Mouse (Mus musculus): ENCODE results near the gene Rhag. TPM values are rescaled to one million over a fixed set of nuclear protein-coding genes. Genes with fewer than 3 reads are reported as not detected.

Rhag gene
- polyA plus RNA-seq (2015; fragmentation: Nextera tagmentation; extraction: Ambion mirVana): 1.3 and 2.6 TPM in 2 replicates

GRCm38 (mm10) chr17:40810934-40811333, at the start of gene Rhag:
Gene Rhag (plus strand): TSS chr17:40811126.
- Histone ChIP-seq H3K27ac (no peak within 1 kb of the TSS), H3K4me2 (no peak within 1 kb of the TSS), H3K9me3 (replicated peaks) (no peaks in the 10 kb centered on the region), H3K36me3 (no peaks in the 10 kb centered on the region), H3K9ac (no peak within 1 kb of the TSS), H3K27me3 (no peaks in the 10 kb centered on the region), H3K4me1 (replicated peaks) (no peaks in the 10 kb centered on the region), H3K4me3 (no peak within 1 kb of the TSS)
- ATAC-seq (replicated peaks; ENCODE audit: insufficient number of reproducible peaks, insufficient read depth, low FRiP score, low read depth): no peak
- 40% methylated on average over 1 of the region's 1 CpGs for WGBS

- Histone ChIP-seq H3K27ac (no peak overlapping the region), H3K9me3 (replicated peaks) (no peaks in the 10 kb centered on the region), H3K9ac (no peak overlapping the region), H3K4me3 (no peak overlapping the region), H3K27me3 (no peaks in the 10 kb centered on the region), H3K4me1 (replicated peaks) (no peaks in the 10 kb centered on the region), H3K36me3 (no peaks in the 10 kb centered on the region), H3K4me2 (no peak overlapping the region)
- WGBS: 64% methylated on average over 4 of the region's 4 CpGs
- no peak for ATAC-seq (replicated peaks; ENCODE audit: insufficient number of reproducible peaks, insufficient read depth, low FRiP score, low read depth)
Observed at GRCm38 (mm10) chr17:40763662-40764061, 47.3 kb upstream of the Rhag start.

GRCm38 (mm10) chr17:40767120-40767519, 43.8 kb upstream of the Rhag start:
- Histone ChIP-seq H3K9ac (no peak overlapping the region), H3K27ac (no peak overlapping the region), H3K36me3 (no peaks in the 10 kb centered on the region), H3K9me3 (replicated peaks) (no peaks in the 10 kb centered on the region), H3K4me3 (no peak overlapping the region), H3K27me3 (no peaks in the 10 kb centered on the region), H3K4me1 (replicated peaks) (no peaks in the 10 kb centered on the region), H3K4me2 (no peak overlapping the region)
- no peak for ATAC-seq (replicated peaks; ENCODE audit: insufficient number of reproducible peaks, insufficient read depth, low FRiP score, low read depth)
- 56% methylated on average over 1 of the region's 1 CpGs for WGBS

GRCm38 (mm10) chr17:40789877-40790276, 21.0 kb upstream of the Rhag start:
- H3K36me3 ChIP-seq: no peaks in the 10 kb centered on the region
- H3K27me3 ChIP-seq: no peaks in the 10 kb centered on the region

GRCm38 (mm10) chr17:40793921-40794854, 16.7 kb upstream of the Rhag start:
- Histone ChIP-seq H3K9me3 (replicated peaks) (no peaks in the 10 kb centered on the region), H3K4me2 (no peak overlapping the region), H3K9ac (no peak overlapping the region), H3K4me3 (no peak overlapping the region), H3K4me1 (replicated peaks) (no peaks in the 10 kb centered on the region), H3K36me3 (no peaks in the 10 kb centered on the region), H3K27ac (no peak overlapping the region), H3K27me3 (no peaks in the 10 kb centered on the region)
- ATAC-seq (replicated peaks; ENCODE audit: insufficient number of reproducible peaks, insufficient read depth, low FRiP score, low read depth): no peak
- 46% methylated on average over 20 of the region's 20 CpGs for WGBS

More at GRCm38 (mm10) chr17:40789877-40790276, 21.0 kb upstream of the Rhag start:
- no peaks in the 10 kb centered on the region for H3K4me1 ChIP-seq (replicated peaks)
- no peak overlapping the region for H3K9ac ChIP-seq
- no peak overlapping the region for H3K4me3 ChIP-seq
- no peaks in the 10 kb centered on the region for H3K9me3 ChIP-seq (replicated peaks)
- no peak overlapping the region for H3K27ac ChIP-seq
- ATAC-seq (replicated peaks; ENCODE audit: insufficient number of reproducible peaks, insufficient read depth, low FRiP score, low read depth): no peak
- H3K4me2 ChIP-seq: no peak overlapping the region

- no peaks in the 10 kb centered on the region for H3K9me3 ChIP-seq (replicated peaks)
- H3K27ac ChIP-seq: no peak overlapping the region
- H3K4me1 ChIP-seq (replicated peaks): no peaks in the 10 kb centered on the region
- WGBS: 83% methylated on average over 3 of the region's 3 CpGs
- H3K9ac ChIP-seq: no peak overlapping the region
- ATAC-seq (replicated peaks; ENCODE audit: insufficient number of reproducible peaks, insufficient read depth, low FRiP score, low read depth): no peak
- no peak overlapping the region for H3K4me3 ChIP-seq
- no peaks in the 10 kb centered on the region for H3K27me3 ChIP-seq
- H3K4me2 ChIP-seq: no peak overlapping the region
- H3K36me3 ChIP-seq: no peaks in the 10 kb centered on the region
Observed at GRCm38 (mm10) chr17:40802707-40803340, 8.1 kb upstream of the Rhag start.

GRCm38 (mm10) chr17:40806550-40806949, 4.4 kb upstream of the Rhag start:
- ATAC-seq (replicated peaks; ENCODE audit: insufficient number of reproducible peaks, insufficient read depth, low FRiP score, low read depth): no peak
- no peak overlapping the region for H3K9ac ChIP-seq
- H3K9me3 ChIP-seq (replicated peaks): no peaks in the 10 kb centered on the region
- H3K4me2 ChIP-seq: no peak overlapping the region
- no peaks in the 10 kb centered on the region for H3K4me1 ChIP-seq (replicated peaks)
- no peaks in the 10 kb centered on the region for H3K27me3 ChIP-seq
- no peaks in the 10 kb centered on the region for H3K36me3 ChIP-seq
- no peak overlapping the region for H3K27ac ChIP-seq
- 12% methylated on average over 3 of the region's 3 CpGs for WGBS
- no peak overlapping the region for H3K4me3 ChIP-seq

- Histone ChIP-seq H3K4me2 (no peak within 1 kb of the TSS), H3K9ac (no peak within 1 kb of the TSS), H3K27me3 (no peaks in the 10 kb centered on the region), H3K36me3 (no peaks in the 10 kb centered on the region), H3K27ac (no peak within 1 kb of the TSS), H3K9me3 (replicated peaks) (no peaks in the 10 kb centered on the region), H3K4me3 (no peak within 1 kb of the TSS), H3K4me1 (replicated peaks) (no peaks in the 10 kb centered on the region)
- 45% methylated on average over 2 of the region's 2 CpGs for WGBS
- ATAC-seq (replicated peaks; ENCODE audit: insufficient number of reproducible peaks, insufficient read depth, low FRiP score, low read depth): no peak
Observed at GRCm38 (mm10) chr17:40806953-40807572, 3.9 kb upstream of the Rhag start, which contains the start of gene Crisp2. Gene Crisp2 (minus strand): TSS chr17:40807003.

- no peak for ATAC-seq (replicated peaks; ENCODE audit: insufficient number of reproducible peaks, insufficient read depth, low FRiP score, low read depth)
- H3K9ac ChIP-seq: no peak overlapping the region
- H3K4me1 ChIP-seq (replicated peaks): no peaks in the 10 kb centered on the region
- no peak overlapping the region for H3K27ac ChIP-seq
- H3K9me3 ChIP-seq (replicated peaks): no peaks in the 10 kb centered on the region
- no peak overlapping the region for H3K4me3 ChIP-seq
- no peaks in the 10 kb centered on the region for H3K36me3 ChIP-seq
- no peak overlapping the region for H3K4me2 ChIP-seq
- no peaks in the 10 kb centered on the region for H3K27me3 ChIP-seq
Observed at GRCm38 (mm10) chr17:40808071-40808470, 2.9 kb upstream of the Rhag start.

- Histone ChIP-seq H3K4me2 (no peak overlapping the region), H3K27ac (no peak overlapping the region), H3K9me3 (replicated peaks) (no peaks in the 10 kb centered on the region), H3K4me3 (no peak overlapping the region), H3K27me3 (no peaks in the 10 kb centered on the region), H3K36me3 (no peaks in the 10 kb centered on the region), H3K4me1 (replicated peaks) (no peaks in the 10 kb centered on the region), H3K9ac (no peak overlapping the region)
- ATAC-seq (replicated peaks; ENCODE audit: insufficient number of reproducible peaks, insufficient read depth, low FRiP score, low read depth): no peak
- 73% methylated on average over 1 of the region's 1 CpGs for WGBS
Observed at GRCm38 (mm10) chr17:40811560-40811959, 634 bp downstream of the Rhag start.

- no peak for ATAC-seq (replicated peaks; ENCODE audit: insufficient number of reproducible peaks, insufficient read depth, low FRiP score, low read depth)
- Histone ChIP-seq H3K4me2 (no peak overlapping the region), H3K4me1 (replicated peaks) (no peaks in the 10 kb centered on the region), H3K4me3 (no peak overlapping the region), H3K27me3 (no peaks in the 10 kb centered on the region), H3K36me3 (no peaks in the 10 kb centered on the region), H3K27ac (no peak overlapping the region), H3K9ac (no peak overlapping the region), H3K9me3 (replicated peaks) (no peaks in the 10 kb centered on the region)
- WGBS: 60% methylated on average over 2 of the region's 2 CpGs
Observed at GRCm38 (mm10) chr17:40812259-40812658, 1.3 kb downstream of the Rhag start.
